Mouse (Mus musculus) liver, embryonic 12.5 days (tissue): ENCODE measurements around the gene Dhdh. TPM values are rescaled to one million over a fixed set of nuclear protein-coding genes. Genes with fewer than 3 reads are reported as not detected.

Experiments
- ATAC-seq: fragments of 200-750 bp; cut with Nextera tagmentation; 2 replicates; pipeline ENCODE4 v1.8.0; 2017; ENCODE audit warnings: moderate number of reproducible peaks, mild to moderate bottlenecking, moderate library complexity
- H3K27ac ChIP-seq: fragments of 300-500 bp; sonication (generic); 2 replicates; pipeline ENCODE4 v1.5.1; 2016; ENCODE audit warnings: mild to moderate bottlenecking
- H3K27me3 ChIP-seq: fragments of 300-500 bp; sonication (generic); replicated peaks from 2 replicates; pipeline ENCODE4 v1.6.1; 2016; ENCODE audit warnings: mild to moderate bottlenecking, moderate library complexity
- H3K36me3 ChIP-seq: fragments of 300-500 bp; sonication (generic); 2 replicates; pipeline ENCODE4 v1.6.1; 2016; ENCODE audit warnings: mild to moderate bottlenecking, moderate library complexity
- H3K4me1 ChIP-seq: fragments of 300-500 bp; sonication (generic); 2 replicates; pipeline ENCODE4 v1.6.1; 2016
- H3K4me2 ChIP-seq: fragments of 300-500 bp; sonication (generic); 2 replicates; pipeline ENCODE4 v1.6.1; 2016; ENCODE audit warnings: mild to moderate bottlenecking, moderate library complexity
- H3K4me3 ChIP-seq: fragments of 300-500 bp; sonication (generic); 2 replicates; pipeline ENCODE4 v1.5.1; 2016; ENCODE audit warnings: mild to moderate bottlenecking, moderate library complexity
- H3K9ac ChIP-seq: fragments of 300-500 bp; sonication (generic); 2 replicates; pipeline ENCODE4 v1.6.1; 2016; ENCODE audit warnings: mild to moderate bottlenecking, moderate library complexity
- H3K9me3 ChIP-seq: fragments of 300-500 bp; sonication (generic); replicated peaks from 2 replicates; pipeline ENCODE4 v1.6.1; 2016; ENCODE audit warnings: mild to moderate bottlenecking, moderate library complexity
- WGBS: fragments of 180-500 bp; shearing (Covaris S2); methylation state at CpG from one replicate; pipeline ENCODE4 v1.1.7; 2016; ENCODE audit not compliant: insufficient replicate concordance; 5-methylcytosine and 5-hydroxymethylcytosine counted together
- polyA plus RNA-seq: library from polyadenylated mRNA; unstranded; fragments of >200 nt; fragmentation: Nextera tagmentation; extraction: Ambion mirVana; gene quantifications from 2 replicates; pipeline ENCODE4 v1.2.1, GENCODE M21; 2016

The Dhdh gene
- polyA plus RNA-seq, 1 experiment from 2014 or later: 3.1 TPM

DNA sequence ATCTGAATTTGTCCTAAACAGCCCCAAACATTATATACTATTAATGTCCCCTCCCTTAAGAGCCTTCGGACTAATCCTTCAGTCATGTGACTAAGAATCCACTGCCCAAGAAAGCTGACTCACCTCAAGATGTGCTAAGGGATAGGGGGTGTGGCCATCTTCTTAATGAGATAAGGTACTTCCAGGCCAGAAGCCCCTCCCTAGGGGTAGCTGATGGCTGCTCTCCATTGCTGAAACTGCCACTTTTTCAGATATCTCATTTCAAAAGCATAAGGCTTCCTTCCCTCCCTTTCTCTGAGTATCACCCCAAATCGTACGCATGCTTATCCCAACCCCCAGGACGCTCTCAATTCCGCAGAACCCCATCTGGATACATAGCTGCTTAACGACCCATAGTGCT lies 20.0 kb upstream of the Dhdh start:
- peak overlapping the region; percentile 88 for H3K9ac ChIP-seq
- peaks cover 43% of the 10 kb centered on the region for H3K36me3 ChIP-seq
- H3K4me1 ChIP-seq: peaks cover 38% of the 10 kb centered on the region
- peak; percentile 81 for ATAC-seq
- peak overlapping the region; percentile 98 for H3K27ac ChIP-seq
- 31% methylated on average over 6 of the region's 6 CpGs for WGBS
- H3K27me3 ChIP-seq: no peaks in the 10 kb centered on the region
- peak overlapping the region; percentile 83 for H3K4me3 ChIP-seq
- H3K9me3 ChIP-seq: no peaks in the 10 kb centered on the region
- peak overlapping the region; percentile 94 for H3K4me2 ChIP-seq

GRCm38 (mm10) chr7:45507583-45507982 lies 19.0 kb upstream of the Dhdh start:
- H3K27me3 ChIP-seq: no peaks in the 10 kb centered on the region
- 87% methylated on average over 6 of the region's 6 CpGs for WGBS
- peaks cover 53% of the 10 kb centered on the region for H3K36me3 ChIP-seq
- peak overlapping the region; percentile 98 for H3K27ac ChIP-seq
- H3K9me3 ChIP-seq: no peaks in the 10 kb centered on the region
- peak overlapping the region; percentile 94 for H3K4me2 ChIP-seq
- H3K4me1 ChIP-seq: peaks cover 38% of the 10 kb centered on the region
- peak overlapping the region; percentile 88 for H3K9ac ChIP-seq
- H3K4me3 ChIP-seq: peak overlapping the region; percentile 83
- ATAC-seq: no peak

GRCm38 (mm10) chr7:45498427-45498826 lies 9.8 kb upstream of the Dhdh start:
- H3K36me3 ChIP-seq: peaks cover 100% of the 10 kb centered on the region
- H3K4me1 ChIP-seq: peaks cover 9% of the 10 kb centered on the region
- H3K4me3 ChIP-seq: no peak overlapping the region
- no peak overlapping the region for H3K27ac ChIP-seq
- H3K4me2 ChIP-seq: no peak overlapping the region
- ATAC-seq: no peak
- 95% methylated on average over 6 of the region's 6 CpGs for WGBS
- H3K27me3 ChIP-seq: no peaks in the 10 kb centered on the region
- H3K9ac ChIP-seq: no peak overlapping the region
- no peaks in the 10 kb centered on the region for H3K9me3 ChIP-seq

GRCm38 (mm10) chr7:45494548-45494947 lies 5.9 kb upstream of the Dhdh start:
- no peaks in the 10 kb centered on the region for H3K27me3 ChIP-seq
- ATAC-seq: no peak
- H3K4me2 ChIP-seq: no peak overlapping the region
- H3K36me3 ChIP-seq: peaks cover 77% of the 10 kb centered on the region
- H3K9ac ChIP-seq: no peak overlapping the region
- peaks cover 43% of the 10 kb centered on the region for H3K4me1 ChIP-seq
- 81% methylated on average over 9 of the region's 9 CpGs for WGBS
- no peaks in the 10 kb centered on the region for H3K9me3 ChIP-seq
- no peak overlapping the region for H3K4me3 ChIP-seq
- no peak overlapping the region for H3K27ac ChIP-seq

DNA sequence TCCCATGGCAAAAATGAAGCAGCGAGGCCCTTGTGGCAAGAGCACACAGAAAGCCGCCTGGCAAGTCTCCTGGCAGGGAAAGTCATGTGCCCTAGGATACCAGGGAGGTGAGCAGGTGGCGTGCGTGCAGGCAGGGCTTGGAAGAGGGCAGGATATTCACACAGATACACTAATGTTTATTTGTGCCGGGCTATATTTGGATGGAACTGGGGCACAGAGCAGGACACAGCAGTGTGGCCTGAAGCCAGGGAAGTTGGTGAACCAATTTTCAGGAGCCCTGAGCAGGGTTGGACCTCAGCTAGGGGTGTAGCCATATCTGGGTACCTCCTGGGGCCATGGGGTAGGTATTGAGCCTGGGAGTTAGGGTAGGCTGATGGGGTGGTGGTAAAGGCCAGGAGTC lies 4.3 kb upstream of the Dhdh start:
- Histone ChIP-seq H3K27me3 (no peaks in the 10 kb centered on the region), H3K9ac (no peak overlapping the region), H3K27ac (peak overlapping the region; percentile 17; the same call in 1 of the 2 replicates), H3K9me3 (no peaks in the 10 kb centered on the region), H3K4me2 (no peak overlapping the region), H3K4me3 (no peak overlapping the region), H3K4me1 (peaks cover 59% of the 10 kb centered on the region), H3K36me3 (peaks cover 61% of the 10 kb centered on the region)
- WGBS: 88% methylated on average over 5 of the region's 5 CpGs
- no peak for ATAC-seq

DNA sequence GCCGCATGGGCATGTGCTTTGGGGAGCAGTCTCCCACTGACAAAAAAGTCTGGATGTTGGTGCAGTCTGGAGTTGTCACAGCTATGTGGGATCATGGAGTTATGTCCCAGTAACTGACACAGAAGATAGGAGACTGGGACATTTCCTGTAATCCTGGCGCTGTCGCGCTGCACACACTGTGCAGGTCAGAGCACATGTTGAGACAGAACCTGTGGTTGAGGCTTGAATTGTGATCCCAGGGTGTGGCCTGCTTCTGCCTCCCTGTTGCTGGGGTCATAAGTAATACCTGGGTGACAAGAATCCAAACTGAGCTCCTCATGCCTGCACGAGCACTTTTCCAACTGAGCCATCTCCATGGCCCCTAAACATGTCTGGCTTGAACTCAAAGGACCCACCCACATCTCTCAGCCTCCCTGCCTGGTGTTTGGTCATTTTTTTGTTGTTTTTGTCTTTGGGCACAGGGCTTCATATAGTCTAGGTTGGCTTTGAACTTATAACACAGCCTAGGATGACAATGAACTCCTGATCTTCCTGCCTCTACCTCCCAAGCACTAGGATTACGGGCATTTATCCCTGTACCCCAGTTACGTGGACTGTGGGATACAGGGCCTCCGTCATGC lies 3.7 kb upstream of the Dhdh start:
- ATAC-seq: no peak
- Histone ChIP-seq H3K27me3 (no peaks in the 10 kb centered on the region), H3K4me3 (no peak overlapping the region), H3K36me3 (peaks cover 55% of the 10 kb centered on the region), H3K4me1 (peaks cover 65% of the 10 kb centered on the region), H3K4me2 (no peak overlapping the region), H3K9ac (0 out of 2 replicates have a peak overlapping the region, but pooled peaks have one; percentile 24), H3K27ac (peak overlapping the region; percentile 74; the same call in 1 of the 2 replicates), H3K9me3 (no peaks in the 10 kb centered on the region)
- WGBS: 91% methylated on average over 8 of the region's 8 CpGs

DNA sequence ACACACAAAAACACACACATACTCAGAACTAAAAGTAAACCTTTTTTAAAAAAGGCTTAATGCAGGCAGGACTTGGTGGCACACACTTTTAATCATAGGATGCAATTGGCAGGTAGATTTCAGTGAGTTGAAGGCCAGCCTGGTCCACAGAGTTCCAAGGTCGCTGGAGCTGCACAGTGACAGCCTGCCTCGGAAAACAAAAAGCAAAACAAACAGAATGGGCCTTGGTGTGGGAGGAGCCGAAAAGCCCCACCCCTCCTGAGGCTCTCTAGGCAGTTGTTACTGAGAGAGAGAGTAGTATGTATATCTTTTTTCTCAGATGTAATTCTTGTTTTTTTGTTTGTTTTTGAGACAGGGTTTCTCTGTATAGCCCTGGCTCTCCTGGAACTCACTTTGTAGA lies 2.7 kb upstream of the Dhdh start:
- peaks cover 76% of the 10 kb centered on the region for H3K4me1 ChIP-seq
- WGBS: 12% methylated on average over 3 of the region's 3 CpGs
- H3K9ac ChIP-seq: peak overlapping the region; percentile 22
- peak overlapping the region; percentile 48 for H3K4me2 ChIP-seq
- no peaks in the 10 kb centered on the region for H3K9me3 ChIP-seq
- ATAC-seq: peak; percentile 57; the same call in 1 of the 2 replicates
- peaks cover 44% of the 10 kb centered on the region for H3K36me3 ChIP-seq
- H3K27ac ChIP-seq: peak overlapping the region; percentile 74
- H3K27me3 ChIP-seq: no peaks in the 10 kb centered on the region
- peak overlapping the region; percentile 18 for H3K4me3 ChIP-seq

DNA sequence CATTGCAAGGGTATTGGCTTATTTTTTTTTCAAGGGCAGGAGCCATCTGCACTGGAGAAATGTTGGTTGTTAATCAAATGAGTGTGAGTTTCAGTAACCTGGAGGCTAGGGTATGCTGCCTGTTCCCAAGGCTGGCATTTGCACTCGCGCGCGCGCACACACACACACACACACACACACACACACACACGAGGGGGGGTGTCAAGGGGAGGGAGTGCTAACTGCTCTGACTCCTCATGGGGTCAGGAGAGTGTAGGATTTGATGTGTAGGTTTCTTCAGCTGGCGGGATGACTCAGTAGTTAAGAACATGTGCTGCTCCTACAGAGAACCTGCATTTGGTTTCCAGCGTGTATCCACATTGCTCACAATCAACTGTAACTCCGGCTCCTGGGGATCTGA lies 2.2 kb upstream of the Dhdh start:
- H3K4me1 ChIP-seq: peaks cover 80% of the 10 kb centered on the region
- no peak for ATAC-seq
- peak overlapping the region; percentile 74 for H3K27ac ChIP-seq

GRCm38 (mm10) chr7:45489578-45489977 lies 973 bp upstream of the Dhdh start:
- Histone ChIP-seq H3K4me2 (peak overlapping the region; percentile 83), H3K4me3 (0 out of 2 replicates have a peak overlapping the region, but pooled peaks have one; percentile 63), H3K9me3 (no peaks in the 10 kb centered on the region), H3K4me1 (peaks cover 85% of the 10 kb centered on the region), H3K9ac (0 out of 2 replicates have a peak overlapping the region, but pooled peaks have one; percentile 29), H3K27ac (0 out of 2 replicates have a peak overlapping the region, but pooled peaks have one; percentile 12), H3K36me3 (peaks cover 27% of the 10 kb centered on the region), H3K27me3 (no peaks in the 10 kb centered on the region)
- ATAC-seq: peak; percentile 31; the same call in 1 of the 2 replicates
- 23% methylated on average over 7 of the region's 7 CpGs for WGBS

More for the DNA sequence above, 2.2 kb upstream of the Dhdh start:
- 60% methylated on average over 9 of the region's 9 CpGs for WGBS
- Histone ChIP-seq H3K9ac (peak overlapping the region; percentile 22), H3K36me3 (peaks cover 40% of the 10 kb centered on the region), H3K4me3 (peak overlapping the region; percentile 18; the same call in 1 of the 2 replicates), H3K9me3 (no peaks in the 10 kb centered on the region), H3K4me2 (peak overlapping the region; percentile 48), H3K27me3 (no peaks in the 10 kb centered on the region)

DNA sequence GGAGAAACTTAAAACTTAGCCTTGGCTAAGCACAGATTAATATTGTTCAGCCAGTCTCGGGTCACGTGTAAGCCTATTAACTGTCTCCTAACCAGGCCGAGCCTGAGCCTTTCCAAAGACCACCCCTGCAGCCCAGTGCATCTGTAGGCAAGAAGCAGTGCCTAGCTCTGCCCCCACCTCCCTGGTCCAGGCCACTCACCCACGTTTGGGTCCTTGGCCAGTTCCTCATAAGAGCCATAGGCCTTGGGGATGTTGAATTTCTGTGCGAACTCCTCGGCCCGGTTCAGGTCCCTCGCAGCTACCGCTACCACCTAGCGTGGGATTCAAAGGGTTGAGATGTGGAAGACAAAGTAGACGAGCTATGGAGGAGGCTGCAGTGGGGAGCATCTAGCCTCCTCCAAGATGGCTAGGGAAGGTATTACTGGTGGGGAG lies 728 bp downstream of the Dhdh start:
- peak overlapping the region; percentile 63 for H3K4me3 ChIP-seq
- H3K4me1 ChIP-seq: peaks cover 77% of the 10 kb centered on the region
- H3K9ac ChIP-seq: peak overlapping the region; percentile 77
- H3K27ac ChIP-seq: peak overlapping the region; percentile 67; the same call in 1 of the 2 replicates
- no peak for ATAC-seq
- H3K27me3 ChIP-seq: no peaks in the 10 kb centered on the region
- peak overlapping the region; percentile 83 for H3K4me2 ChIP-seq
- peaks cover 10% of the 10 kb centered on the region for H3K36me3 ChIP-seq
- H3K9me3 ChIP-seq: no peaks in the 10 kb centered on the region
- WGBS: 53% methylated on average over 11 of the region's 11 CpGs

DNA sequence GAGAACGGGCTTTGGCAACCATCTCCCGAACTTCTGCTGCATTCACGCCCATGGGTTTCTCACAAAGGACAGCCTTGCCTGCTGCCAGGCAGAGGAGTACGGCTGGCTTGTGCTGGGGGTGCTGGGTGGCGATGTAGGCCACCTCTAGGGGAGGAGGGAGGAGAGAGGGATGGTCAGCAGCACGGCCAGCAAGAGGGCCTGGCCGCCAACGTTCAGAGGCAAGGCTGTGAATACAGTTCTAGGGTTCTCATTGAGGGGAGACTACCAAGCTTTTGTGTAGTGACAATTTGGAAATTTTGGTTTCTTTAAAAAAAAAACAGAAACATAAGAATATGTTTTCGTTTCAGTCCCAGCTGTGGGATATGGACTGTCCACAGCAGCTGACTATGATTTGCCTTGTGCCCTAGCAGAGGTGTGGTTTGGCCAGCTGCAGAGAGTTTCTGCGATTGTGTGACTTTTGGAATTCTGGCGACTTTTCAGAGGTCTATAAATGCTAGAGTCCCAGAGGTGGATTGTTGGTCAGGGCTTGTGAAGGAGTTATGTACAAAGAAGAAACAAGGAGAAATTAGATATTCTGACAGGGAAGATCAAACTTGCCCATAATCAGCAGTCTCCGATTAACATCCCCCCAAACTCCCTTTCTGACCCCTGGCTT lies 1.7 kb downstream of the Dhdh start, which contains the start of gene Gm45808:
Gm45808 (minus strand) TSS at position 51 of the 655 bp plus-strand sequence.
- Histone ChIP-seq H3K36me3 (peaks cover under 1% of the 10 kb centered on the region; the same call in 1 of the 2 replicates), H3K4me2 (peak within 1 kb of the TSS; percentile 30), H3K4me1 (peaks cover 81% of the 10 kb centered on the region), H3K4me3 (no peak within 1 kb of the TSS), H3K27ac (peak within 1 kb of the TSS; percentile 67), H3K27me3 (no peaks in the 10 kb centered on the region), H3K9me3 (no peaks in the 10 kb centered on the region), H3K9ac (no peak within 1 kb of the TSS)
- no peak for ATAC-seq
- WGBS: 81% methylated on average over 12 of the region's 12 CpGs

DNA sequence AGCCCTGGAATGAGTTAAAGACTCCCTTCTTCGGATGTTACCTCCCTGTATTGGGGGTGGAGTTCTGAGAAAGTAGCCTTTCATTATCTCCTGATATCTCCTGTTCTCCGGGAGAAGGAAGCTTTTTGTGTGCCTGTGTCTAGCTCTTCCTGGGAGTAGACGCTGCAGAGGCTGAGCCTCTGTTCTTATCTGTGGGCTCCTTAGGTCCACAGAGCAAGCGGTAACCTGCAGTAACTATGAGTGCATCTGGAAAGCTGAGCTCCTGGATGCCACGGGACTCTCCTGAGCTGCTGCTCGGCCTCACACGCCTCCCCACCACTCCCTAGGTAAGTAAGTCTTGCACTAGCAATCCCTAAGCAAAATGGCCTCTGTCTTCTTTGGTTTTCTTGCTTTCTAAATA lies 2.4 kb downstream of the Dhdh start:
- WGBS: 24% methylated on average over 7 of the region's 7 CpGs

More for the DNA sequence above, 2.4 kb downstream of the Dhdh start:
- peak overlapping the region; percentile 64 for H3K27ac ChIP-seq
- H3K9ac ChIP-seq: no peak overlapping the region
- no peaks in the 10 kb centered on the region for H3K27me3 ChIP-seq
- no peak overlapping the region for H3K4me3 ChIP-seq
- ATAC-seq: peak; percentile 65
- no peaks in the 10 kb centered on the region for H3K9me3 ChIP-seq
- peak overlapping the region; percentile 30 for H3K4me2 ChIP-seq
- H3K36me3 ChIP-seq: no peaks in the 10 kb centered on the region
- H3K4me1 ChIP-seq: peaks cover 79% of the 10 kb centered on the region
